Mouse (Mus musculus) lung, adult 2 months (tissue): ENCODE data around the gene Tanc1.

Source experiments
- CTCF ChIP-seq: fragments of 200-500 bp; IDR thresholded peaks from 2 replicates; pipeline ENCODE4 v1.5.1; 2011; ENCODE audit warnings: mild to moderate bottlenecking, low read length, control low read depth; ENCODE audit not compliant: insufficient read depth
- POLR2A ChIP-seq: fragments of 200-500 bp; IDR thresholded peaks from 2 replicates; pipeline ENCODE4 v1.6.1; 2011; ENCODE audit warnings: low read depth, mild to moderate bottlenecking, control low read depth, low read length, borderline replicate concordance; ENCODE audit errors: extremely low read depth

GRCm38 (mm10) chr2:59699893-59700292 lies 88.1 kb downstream of the Tanc1 start:
- TF ChIP-seq CTCF = no peak
- no peak for TF ChIP-seq POLR2A
